Mouse (Mus musculus) cortical plate, adult 2 months (tissue): ENCODE results near the gene Rfxap.

Experiments
- CTCF ChIP-seq: fragments of 200-500 bp; IDR thresholded peaks from 2 replicates; pipeline ENCODE4 v1.5.1; 2011; ENCODE audit warnings: mild to moderate bottlenecking, control low read depth, low read length; ENCODE audit not compliant: insufficient read depth; ENCODE audit errors: extremely low read depth
- POLR2A ChIP-seq: fragments of 200-500 bp; IDR thresholded peaks from 2 replicates; pipeline ENCODE4 v1.6.1; 2011; ENCODE audit warnings: mild to moderate bottlenecking, low read length, control low read depth; ENCODE audit not compliant: insufficient read depth; ENCODE audit errors: extremely low read depth

GRCm38 (mm10) chr3:54815292-54815691, 7.7 kb upstream of the Rfxap start:
- TF ChIP-seq POLR2A (no peak), CTCF (peak; percentile 79)
